Comparison of ENCODE assay signal across 10 mouse cellular contexts in genomic region chr7:54836437-54836836, GRCm38 (mm10). TPM values are rescaled to one million over a fixed set of nuclear protein-coding genes. Genes with fewer than 3 reads are reported as not detected.
DNase-seq lines count a peak whose midpoint lies in the region; ATAC-seq and TF ChIP-seq lines count a peak whose summit lies in the region.
"Had no signal": no experiment of that assay in that cellular context is flagged by ENCODE, and none has a peak within 500 bp of the region (broad histone marks: within the 10 kb centered on the region; RNA-seq: fewer than 3 reads in every experiment).

No protein-coding gene starts in this region.

- 0 out of 2 replicates have a peak, but pooled peaks cover 10% of the 10 kb centered on the region for H3K27me3 ChIP-seq in heart, postnatal 0 days (ENCODE audit: control insufficient read depth, insufficient read depth, low read length)
- peaks cover 39% of the 10 kb centered on the region for H3K27me3 ChIP-seq in forebrain, embryonic 10.5 days (ENCODE audit: poor library complexity, severe bottlenecking)
- H3K27me3 ChIP-seq in neural tube, embryonic 15.5 days (replicated peaks) = no peaks in the 10 kb centered on the region
- H3K27me3 ChIP-seq: stomach, embryonic 15.5 days had no signal

- 55% methylated on average over 5 of the region's 5 CpGs for WGBS in heart, postnatal 0 days
- 50% methylated on average over 5 of the region's 5 CpGs for WGBS in forebrain, embryonic 10.5 days
- 47% methylated on average over 5 of the region's 5 CpGs for WGBS in neural tube, embryonic 15.5 days

- no peak overlapping the region for H3K9ac ChIP-seq in heart, postnatal 0 days (replicated peaks; ENCODE audit: low read depth, low read length)
- H3K9ac ChIP-seq in neural tube, embryonic 15.5 days (replicated peaks) = peak overlapping the region; percentile 69; the same call in 1 of the 2 replicates
- H3K9ac ChIP-seq: liver, embryonic 15.5 days; stomach, embryonic 15.5 days had no signal

- H3K36me3 ChIP-seq in heart, postnatal 0 days (replicated peaks; ENCODE audit: control insufficient read depth, insufficient read depth, low read length) = no peaks in the 10 kb centered on the region
- no peaks in the 10 kb centered on the region for H3K36me3 ChIP-seq in forebrain, embryonic 10.5 days (replicated peaks)
- no peaks in the 10 kb centered on the region for H3K36me3 ChIP-seq in neural tube, embryonic 15.5 days
- H3K36me3 ChIP-seq: liver, embryonic 15.5 days; stomach, embryonic 15.5 days had no signal

- H3K4me3 ChIP-seq in heart, postnatal 0 days (ENCODE audit: low read depth, low read length) = peak overlapping the region; percentile 38; the same call in 1 of the 2 replicates
- H3K4me3 ChIP-seq in forebrain, embryonic 10.5 days = peak overlapping the region; percentile 62
- peak overlapping the region; percentile 55 for H3K4me3 ChIP-seq in neural tube, embryonic 15.5 days (replicated peaks)
- H3K4me3 ChIP-seq: liver, embryonic 15.5 days had no signal

- ATAC-seq in heart, postnatal 0 days (ENCODE audit: insufficient read depth, low read depth) = no peak
- peak; percentile 50; the same call in 1 of the 2 replicates for ATAC-seq in neural tube, embryonic 15.5 days (ENCODE audit: low FRiP score)

- H3K4me2 ChIP-seq in heart, postnatal 0 days (ENCODE audit: low read depth, low read length) = peak overlapping the region; percentile 63; the same call in 1 of the 2 replicates
- peak overlapping the region; percentile 75 for H3K4me2 ChIP-seq in neural tube, embryonic 15.5 days
- H3K4me2 ChIP-seq: liver, embryonic 15.5 days had no signal

- H3K27ac ChIP-seq in heart, postnatal 0 days (ENCODE audit: low read depth) = no peak overlapping the region
- H3K27ac ChIP-seq in forebrain, embryonic 10.5 days = no peak overlapping the region
- peak overlapping the region; percentile 85 for H3K27ac ChIP-seq in neural tube, embryonic 15.5 days (replicated peaks)
- H3K27ac ChIP-seq: liver, embryonic 15.5 days; stomach, embryonic 15.5 days had no signal

- TF ChIP-seq CTCF in heart, postnatal 0 days (IDR thresholded peaks at IDR 0.05; ENCODE audit: low read depth) = no peak

- H3K9me3 ChIP-seq in heart, postnatal 0 days (replicated peaks; ENCODE audit: control insufficient read depth, low read length) = no peaks in the 10 kb centered on the region
- H3K9me3 ChIP-seq in forebrain, embryonic 10.5 days = no peaks in the 10 kb centered on the region
- H3K9me3 ChIP-seq in neural tube, embryonic 15.5 days (replicated peaks) = no peaks in the 10 kb centered on the region
- H3K9me3 ChIP-seq: liver, embryonic 15.5 days; stomach, embryonic 15.5 days had no signal

- no peak for TF ChIP-seq EP300 in heart, postnatal 0 days (IDR thresholded peaks at IDR 0.05; ENCODE audit: low read depth)

- DNase-seq in heart, postnatal 0 days (ENCODE audit: low spot score) = no peak
- DNase-seq in heart, adult 11 months = no peak
- DNase-seq in forebrain, embryonic 10.5 days (ENCODE audit: extremely low spot score, low spot score) = peak; percentile 13
- peak; percentile 11 to 13 for DNase-seq in layer of hippocampus, postnatal 25 days (ENCODE audit: extremely low spot score in 1 of 2, low spot score in 1 of 2)
- no peak for DNase-seq in gastrocnemius, postnatal 4 days (ENCODE audit: low spot score in 2 of 2)
- DNase-seq in liver = no peak
- DNase-seq in urinary bladder, postnatal 25 days (ENCODE audit: low spot score) = no peak

- no peaks in the 10 kb centered on the region for H3K4me1 ChIP-seq in heart, postnatal 0 days (ENCODE audit: control insufficient read depth, insufficient read depth)
- peaks cover 16% of the 10 kb centered on the region for H3K4me1 ChIP-seq in forebrain, embryonic 10.5 days
- H3K4me1 ChIP-seq in neural tube, embryonic 15.5 days = peaks cover 7% of the 10 kb centered on the region; the same call in 1 of the 2 replicates
- H3K4me1 ChIP-seq: liver, embryonic 15.5 days had no signal

RNA-seq across cellular contexts. Expression of gene Luzp2, which starts 1.1 kb away (rescaled TPM):
- not detected in 2 replicates for total RNA-seq in heart, postnatal 0 days (2014; rRNA removed; ENCODE audit: low replicate concordance)
- polyA plus RNA-seq in heart, postnatal 0 days (2015; fragmentation: Nextera tagmentation; extraction: Ambion mirVana) = 0.08 and 0.16 TPM in 2 replicates
- 0.60 and 0.87 TPM in 2 replicates for polyA plus RNA-seq in forebrain, embryonic 10.5 days (2016; fragmentation: Nextera tagmentation; extraction: Ambion mirVana)
- 10 to 100 TPM; 57.5 to 65.6 TPM for total RNA-seq in layer of hippocampus, postnatal 25 days (2021)
- 27.1 and 32.8 TPM in 2 replicates for polyA plus RNA-seq in neural tube, embryonic 15.5 days (2015; fragmentation: Nextera tagmentation; extraction: Ambion mirVana)
- total RNA-seq in gastrocnemius, postnatal 4 days (2021) = 1 to 10 TPM in 1 of 2 experiments, under 1 TPM in 1; 0.80 to 1.4 TPM
- polyA plus RNA-seq: liver, embryonic 15.5 days had no signal

Comparison
In these comparisons a context has a peak if more than half of its experiments do, and no peak if none do; other contexts are left out.
1. DNase-seq: peak in forebrain, embryonic 10.5 days (single experiment) and layer of hippocampus, postnatal 25 days (2 of 2); none in heart, postnatal 0 days (single experiment), heart, adult 11 months (single experiment), gastrocnemius, postnatal 4 days (0 of 2), liver (single experiment) and urinary bladder, postnatal 25 days (single experiment).
2. RNA of gene Luzp2, which starts 1.1 kb away (total RNA-seq): 57.5 to 65.6 TPM in layer of hippocampus, postnatal 25 days; 0.80 to 1.4 TPM in gastrocnemius, postnatal 4 days and not detected in heart, postnatal 0 days; every median in the first group is over 10 times any median in the second.
3. Peak in every context shown above with its lines, with median percentiles within 50 percentile points of each other: H3K4me3 ChIP-seq.